ENCODE assay signal across 23 mouse cellular contexts in the genomic region with DNA sequence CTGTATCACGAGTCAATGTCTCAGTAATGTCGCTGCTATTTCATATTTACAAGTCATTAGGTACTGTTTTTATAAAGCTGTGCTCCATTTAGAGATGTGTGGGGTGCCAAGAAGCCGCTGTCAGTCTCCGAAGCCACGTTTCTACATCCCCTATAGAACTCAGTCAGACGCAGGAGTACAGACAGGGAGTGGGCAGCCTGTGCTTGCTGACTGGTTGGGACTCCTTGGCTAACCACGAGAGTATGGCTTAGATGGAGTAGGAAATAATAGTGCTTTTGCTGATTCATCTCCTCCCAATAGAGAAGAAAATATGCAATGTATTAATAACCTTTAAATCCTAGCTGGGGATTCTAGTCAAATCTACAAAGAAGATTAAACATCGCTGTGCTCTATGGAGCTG.
DNase-seq lines count a peak whose midpoint lies in the region; ATAC-seq lines count a peak whose summit lies in the region.
"Had no signal": no experiment of that assay in that cellular context is flagged by ENCODE, and none has a peak within 500 bp of the region (broad histone marks: within the 10 kb centered on the region; RNA-seq: fewer than 3 reads in every experiment).

No protein-coding gene starts in this region.

- no peak overlapping the region for H3K9ac ChIP-seq in hindbrain, embryonic 15.5 days
- no peak overlapping the region for H3K9ac ChIP-seq in hindbrain, embryonic 12.5 days
- H3K9ac ChIP-seq in neural tube, embryonic 13.5 days = no peak overlapping the region
- no peak overlapping the region for H3K9ac ChIP-seq in liver, embryonic 15.5 days
- H3K9ac ChIP-seq: embryonic facial prominence, embryonic 12.5 days; forebrain, embryonic 13.5 days; midbrain, embryonic 12.5 days had no signal

- H3K27me3 ChIP-seq in hindbrain, embryonic 15.5 days = no peaks in the 10 kb centered on the region
- no peaks in the 10 kb centered on the region for H3K27me3 ChIP-seq in hindbrain, embryonic 12.5 days
- H3K27me3 ChIP-seq in neural tube, embryonic 13.5 days = no peaks in the 10 kb centered on the region
- no peaks in the 10 kb centered on the region for H3K27me3 ChIP-seq in liver, embryonic 15.5 days
- H3K27me3 ChIP-seq: embryonic facial prominence, embryonic 12.5 days; forebrain, embryonic 13.5 days; midbrain, embryonic 12.5 days had no signal

- 62% methylated on average over 8 of the region's 8 CpGs for WGBS in hindbrain, embryonic 15.5 days
- WGBS in hindbrain, embryonic 12.5 days = 89% methylated on average over 8 of the region's 8 CpGs
- 81% methylated on average over 8 of the region's 8 CpGs for WGBS in neural tube, embryonic 13.5 days
- 67% methylated on average over 8 of the region's 8 CpGs for WGBS in liver, embryonic 15.5 days (ENCODE audit: insufficient replicate concordance)

- peak overlapping the region; percentile 39 for H3K27ac ChIP-seq in hindbrain, embryonic 15.5 days (replicated peaks)
- H3K27ac ChIP-seq in hindbrain, embryonic 12.5 days = no peak overlapping the region
- H3K27ac ChIP-seq in neural tube, embryonic 13.5 days (replicated peaks) = peak overlapping the region; percentile 54
- peak overlapping the region; percentile 49 for H3K27ac ChIP-seq in liver, embryonic 15.5 days (replicated peaks)
- H3K27ac ChIP-seq: embryonic facial prominence, embryonic 12.5 days; forebrain, embryonic 13.5 days; midbrain, embryonic 12.5 days; stomach, postnatal 0 days had no signal

- no peak overlapping the region for H3K4me3 ChIP-seq in hindbrain, embryonic 15.5 days
- no peak overlapping the region for H3K4me3 ChIP-seq in hindbrain, embryonic 12.5 days
- H3K4me3 ChIP-seq in neural tube, embryonic 13.5 days = no peak overlapping the region
- H3K4me3 ChIP-seq in liver, embryonic 15.5 days (replicated peaks) = no peak overlapping the region
- H3K4me3 ChIP-seq: embryonic facial prominence, embryonic 12.5 days; erythroblast, embryonic 14.5 days; forebrain, embryonic 13.5 days; limb, embryonic 10.5 days; midbrain, embryonic 12.5 days had no signal

- no peaks in the 10 kb centered on the region for H3K9me3 ChIP-seq in hindbrain, embryonic 15.5 days
- H3K9me3 ChIP-seq in hindbrain, embryonic 12.5 days (replicated peaks) = no peaks in the 10 kb centered on the region
- H3K9me3 ChIP-seq in neural tube, embryonic 13.5 days = no peaks in the 10 kb centered on the region
- H3K9me3 ChIP-seq in liver, embryonic 15.5 days (replicated peaks) = no peaks in the 10 kb centered on the region
- H3K9me3 ChIP-seq: embryonic facial prominence, embryonic 12.5 days; forebrain, embryonic 13.5 days; limb, embryonic 10.5 days; midbrain, embryonic 12.5 days had no signal

- no peak for DNase-seq in neural tube, embryonic 10.5 days (ENCODE audit: extremely low spot score, low spot score)
- DNase-seq in kidney, adult 9 months = no peak
- DNase-seq in embryo, embryonic 9.5 days (ENCODE audit: extremely low spot score) = no peak
- DNase-seq: adrenal gland, adult 8-10 months; cerebellum, adult 18-20 months; cerebellum, postnatal 14 days; gastrocnemius, postnatal 10 days; thymus, adult 2 months; thymus, postnatal 4 days had no signal

- ATAC-seq in hindbrain, embryonic 15.5 days (ENCODE audit: low FRiP score, low read depth) = no peak
- no peak for ATAC-seq in hindbrain, embryonic 12.5 days (ENCODE audit: low FRiP score)
- no peak for ATAC-seq in neural tube, embryonic 13.5 days (ENCODE audit: low read depth)
- ATAC-seq in liver, embryonic 15.5 days (ENCODE audit: insufficient read depth) = no peak
- ATAC-seq: activated CD4-positive, CD25-positive, alpha-beta regulatory T cell, adult 4 months; forebrain, embryonic 13.5 days; intestine, postnatal 0 days; lung, postnatal 0 days had no signal

- H3K4me1 ChIP-seq in hindbrain, embryonic 15.5 days (replicated peaks) = peaks cover 24% of the 10 kb centered on the region
- H3K4me1 ChIP-seq in hindbrain, embryonic 12.5 days = peaks cover 8% of the 10 kb centered on the region; the same call in 1 of the 2 replicates
- H3K4me1 ChIP-seq in neural tube, embryonic 13.5 days (replicated peaks) = peaks cover 16% of the 10 kb centered on the region
- peaks cover 63% of the 10 kb centered on the region for H3K4me1 ChIP-seq in liver, embryonic 15.5 days (replicated peaks)
- H3K4me1 ChIP-seq: midbrain, embryonic 12.5 days had no signal

- peaks cover 41% of the 10 kb centered on the region for H3K36me3 ChIP-seq in hindbrain, embryonic 15.5 days
- peaks cover 38% of the 10 kb centered on the region for H3K36me3 ChIP-seq in hindbrain, embryonic 12.5 days
- peaks cover 61% of the 10 kb centered on the region for H3K36me3 ChIP-seq in neural tube, embryonic 13.5 days
- H3K36me3 ChIP-seq in liver, embryonic 15.5 days (replicated peaks) = no peaks in the 10 kb centered on the region
- H3K36me3 ChIP-seq: limb, embryonic 10.5 days had no signal

- H3K4me2 ChIP-seq in hindbrain, embryonic 15.5 days = no peak overlapping the region
- no peak overlapping the region for H3K4me2 ChIP-seq in hindbrain, embryonic 12.5 days (replicated peaks)
- no peak overlapping the region for H3K4me2 ChIP-seq in neural tube, embryonic 13.5 days
- H3K4me2 ChIP-seq in liver, embryonic 15.5 days = no peak overlapping the region
- H3K4me2 ChIP-seq: embryonic facial prominence, embryonic 12.5 days; forebrain, embryonic 13.5 days; heart, embryonic 11.5 days; midbrain, embryonic 12.5 days had no signal
